Mouse (Mus musculus) hindbrain, embryonic 15.5 days (tissue): ENCODE data around the gene Ttll9. TPM values are rescaled to one million over a fixed set of nuclear protein-coding genes. Genes with fewer than 3 reads are reported as not detected.

Experiments
- ATAC-seq: fragments of 200-750 bp; cut with Nextera tagmentation; 2 replicates; pipeline ENCODE4 v1.8.0; 2017; ENCODE audit warnings: low read depth, moderate number of reproducible peaks, moderate TSS enrichment; ENCODE audit not compliant: low FRiP score
- H3K27ac ChIP-seq: fragments of 300-500 bp; sonication (generic); replicated peaks from 2 replicates; pipeline ENCODE4 v1.5.1; 2015; ENCODE audit warnings: mild to moderate bottlenecking, inconsistent platforms
- H3K27me3 ChIP-seq: fragments of 300-500 bp; sonication (generic); 2 replicates; pipeline ENCODE4 v1.6.1; 2015; ENCODE audit warnings: control low read depth, inconsistent platforms
- H3K36me3 ChIP-seq: fragments of 300-500 bp; sonication (generic); 2 replicates; pipeline ENCODE4 v1.6.1; 2015; ENCODE audit warnings: control low read depth, inconsistent platforms
- H3K4me1 ChIP-seq: fragments of 300-500 bp; sonication (generic); replicated peaks from 2 replicates; pipeline ENCODE4 v1.6.1; 2015; ENCODE audit warnings: control low read depth, inconsistent platforms
- H3K4me2 ChIP-seq: fragments of 300-500 bp; sonication (generic); 2 replicates; pipeline ENCODE4 v1.6.1; 2015; ENCODE audit warnings: moderate library complexity, mild to moderate bottlenecking, inconsistent platforms
- H3K4me3 ChIP-seq: fragments of 300-500 bp; sonication (generic); 2 replicates; pipeline ENCODE4 v1.5.1; 2015; ENCODE audit warnings: mild to moderate bottlenecking, inconsistent platforms
- H3K9ac ChIP-seq: fragments of 300-500 bp; sonication (generic); 2 replicates; pipeline ENCODE4 v1.6.1; 2015; ENCODE audit warnings: inconsistent platforms
- H3K9me3 ChIP-seq: fragments of 300-500 bp; sonication (generic); 2 replicates; pipeline ENCODE4 v1.6.1; 2016; ENCODE audit warnings: control low read depth, inconsistent platforms
- WGBS: fragments of 180-500 bp; shearing (Covaris S2); methylation state at CpG from one replicate; pipeline ENCODE4 v1.1.7; 2015; 5-methylcytosine and 5-hydroxymethylcytosine counted together
- polyA plus RNA-seq: library from polyadenylated mRNA; unstranded; fragments of >200 nt; fragmentation: Nextera tagmentation; extraction: Ambion mirVana; gene quantifications from 2 replicates; pipeline ENCODE4 v1.2.1, GENCODE M21; 2015

The Ttll9 gene
- polyA plus RNA-seq, 1 experiment from 2014 or later: 8.3 TPM

- Histone ChIP-seq H3K27me3 (no peaks in the 10 kb centered on the region), H3K4me1 (no peaks in the 10 kb centered on the region), H3K36me3 (no peaks in the 10 kb centered on the region), H3K27ac (no peak overlapping the region), H3K4me3 (no peak overlapping the region), H3K4me2 (no peak overlapping the region), H3K9me3 (no peaks in the 10 kb centered on the region), H3K9ac (no peak overlapping the region)
- ATAC-seq: no peak
- 70% methylated on average over 4 of the region's 4 CpGs for WGBS
Observed at GRCm38 (mm10) chr2:152997046-152997445, 34.8 kb downstream of the Ttll9 start.

GRCm38 (mm10) chr2:153002492-153003248 lies 40.4 kb downstream of the Ttll9 start:
- no peak overlapping the region for H3K4me3 ChIP-seq
- no peaks in the 10 kb centered on the region for H3K27me3 ChIP-seq
- ATAC-seq: no peak
- no peak overlapping the region for H3K9ac ChIP-seq
- no peaks in the 10 kb centered on the region for H3K4me1 ChIP-seq
- no peak overlapping the region for H3K4me2 ChIP-seq
- WGBS: 83% methylated on average over 15 of the region's 15 CpGs
- H3K27ac ChIP-seq: no peak overlapping the region
- no peaks in the 10 kb centered on the region for H3K9me3 ChIP-seq
- 0 out of 2 replicates have a peak, but pooled peaks cover 9% of the 10 kb centered on the region for H3K36me3 ChIP-seq

- Histone ChIP-seq H3K9ac (no peak overlapping the region), H3K4me2 (no peak overlapping the region), H3K4me1 (no peaks in the 10 kb centered on the region), H3K9me3 (no peaks in the 10 kb centered on the region), H3K36me3 (peaks cover 18% of the 10 kb centered on the region), H3K27ac (no peak overlapping the region), H3K27me3 (no peaks in the 10 kb centered on the region), H3K4me3 (no peak overlapping the region)
- WGBS: 51% methylated on average over 13 of the region's 13 CpGs
- ATAC-seq: no peak
Observed at GRCm38 (mm10) chr2:153003681-153004338, 41.5 kb downstream of the Ttll9 start.

GRCm38 (mm10) chr2:153005981-153006380 lies 43.7 kb downstream of the Ttll9 start:
- Histone ChIP-seq H3K27me3 (no peaks in the 10 kb centered on the region), H3K4me1 (no peaks in the 10 kb centered on the region), H3K9ac (no peak overlapping the region), H3K4me2 (no peak overlapping the region), H3K9me3 (no peaks in the 10 kb centered on the region), H3K27ac (no peak overlapping the region), H3K4me3 (no peak overlapping the region), H3K36me3 (peaks cover 39% of the 10 kb centered on the region)
- 97% methylated on average over 3 of the region's 3 CpGs for WGBS
- ATAC-seq: no peak

GRCm38 (mm10) chr2:153009192-153009973 lies 47.1 kb downstream of the Ttll9 start:
- ATAC-seq: no peak
- Histone ChIP-seq H3K9ac (no peak overlapping the region), H3K4me2 (no peak overlapping the region), H3K27ac (no peak overlapping the region), H3K4me3 (no peak overlapping the region), H3K9me3 (no peaks in the 10 kb centered on the region), H3K4me1 (peaks cover 13% of the 10 kb centered on the region), H3K36me3 (peaks cover 48% of the 10 kb centered on the region), H3K27me3 (no peaks in the 10 kb centered on the region)
- WGBS: 88% methylated on average over 12 of the region's 12 CpGs

- Histone ChIP-seq H3K9ac (peak overlapping the region; percentile 80), H3K4me1 (peaks cover 26% of the 10 kb centered on the region), H3K27me3 (0 out of 2 replicates have a peak, but pooled peaks cover 7% of the 10 kb centered on the region), H3K4me3 (peak overlapping the region; percentile 87), H3K27ac (no peak overlapping the region), H3K36me3 (peaks cover 28% of the 10 kb centered on the region), H3K9me3 (no peaks in the 10 kb centered on the region), H3K4me2 (peak overlapping the region; percentile 90)
- no peak for ATAC-seq
- 96% methylated on average over 11 of the region's 11 CpGs for WGBS
Observed at GRCm38 (mm10) chr2:153013724-153014515, 51.6 kb downstream of the Ttll9 start.

GRCm38 (mm10) chr2:153014758-153015593 lies 52.7 kb downstream of the Ttll9 start, which contains the start of gene Pdrg1:
Gene Pdrg1 (minus strand): TSS chr2:153015427.
- 0 out of 2 replicates have a peak, but pooled peaks cover 7% of the 10 kb centered on the region for H3K27me3 ChIP-seq
- peak within 1 kb of the TSS; percentile 87 for H3K4me3 ChIP-seq
- ATAC-seq: peak; percentile 97
- peak within 1 kb of the TSS; percentile 52 for H3K27ac ChIP-seq
- H3K9ac ChIP-seq: peak within 1 kb of the TSS; percentile 80
- no peaks in the 10 kb centered on the region for H3K9me3 ChIP-seq
- H3K4me2 ChIP-seq: peak within 1 kb of the TSS; percentile 90
- H3K36me3 ChIP-seq: peaks cover 18% of the 10 kb centered on the region
- H3K4me1 ChIP-seq: peaks cover 26% of the 10 kb centered on the region
- WGBS: 2% methylated on average over 54 of the region's 54 CpGs

- peak overlapping the region; percentile 87 for H3K4me3 ChIP-seq
- H3K36me3 ChIP-seq: peaks cover 11% of the 10 kb centered on the region
- no peak overlapping the region; the same call in 1 of the 2 replicates for H3K9ac ChIP-seq
- peak overlapping the region; percentile 90 for H3K4me2 ChIP-seq
- H3K27ac ChIP-seq: peak overlapping the region; percentile 52
- H3K4me1 ChIP-seq: peaks cover 26% of the 10 kb centered on the region
- no peaks in the 10 kb centered on the region for H3K9me3 ChIP-seq
- ATAC-seq: no peak
- H3K27me3 ChIP-seq: 0 out of 2 replicates have a peak, but pooled peaks cover 7% of the 10 kb centered on the region
- 40% methylated on average over 8 of the region's 8 CpGs for WGBS
Observed at GRCm38 (mm10) chr2:153015804-153016203, 53.5 kb downstream of the Ttll9 start.

- Histone ChIP-seq H3K9me3 (no peaks in the 10 kb centered on the region), H3K4me2 (no peak overlapping the region), H3K9ac (no peak overlapping the region), H3K4me1 (peaks cover 26% of the 10 kb centered on the region), H3K27ac (no peak overlapping the region), H3K27me3 (0 out of 2 replicates have a peak, but pooled peaks cover 7% of the 10 kb centered on the region), H3K36me3 (peaks cover 7% of the 10 kb centered on the region), H3K4me3 (no peak overlapping the region)
- WGBS: 53% methylated on average over 5 of the region's 5 CpGs
- no peak for ATAC-seq
Observed at GRCm38 (mm10) chr2:153016786-153017185, 54.5 kb downstream of the Ttll9 start.

GRCm38 (mm10) chr2:153019355-153019754 lies 57.1 kb downstream of the Ttll9 start:
- Histone ChIP-seq H3K36me3 (no peaks in the 10 kb centered on the region), H3K9ac (no peak overlapping the region), H3K4me2 (no peak overlapping the region), H3K27ac (no peak overlapping the region), H3K9me3 (no peaks in the 10 kb centered on the region), H3K4me1 (peaks cover 13% of the 10 kb centered on the region), H3K4me3 (no peak overlapping the region), H3K27me3 (0 out of 2 replicates have a peak, but pooled peaks cover 7% of the 10 kb centered on the region)
- ATAC-seq: no peak
- 81% methylated on average over 3 of the region's 3 CpGs for WGBS
